10 mouse cellular contexts compared by ENCODE assay signal in the genomic region with DNA sequence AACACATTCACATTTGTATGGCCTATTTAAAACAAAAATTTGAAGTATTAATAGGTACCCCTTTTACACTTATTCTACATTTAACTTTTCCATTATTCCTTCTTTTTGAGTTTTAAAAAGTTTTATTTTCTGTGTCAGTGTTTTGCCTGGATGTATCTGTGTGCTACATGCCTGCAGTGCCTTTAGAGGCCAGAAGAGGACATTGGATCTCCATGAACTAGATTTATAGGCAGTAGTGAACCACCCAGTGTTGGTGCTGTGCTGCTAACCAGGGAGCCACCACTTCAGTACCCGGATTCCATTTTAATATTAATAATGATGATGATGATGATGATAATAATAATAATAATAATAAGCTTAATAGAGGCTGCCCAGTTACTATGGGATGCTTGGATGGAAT. TPM values are rescaled to one million over a fixed set of nuclear protein-coding genes. Genes with fewer than 3 reads are reported as not detected.
A peak's percentile ranks its signal among the peaks of the same experiment; 100 is the strongest.
DNase-seq lines count a peak whose midpoint lies in the region; ATAC-seq and TF ChIP-seq lines count a peak whose summit lies in the region.
"Had no signal": no experiment of that assay in that cellular context is flagged by ENCODE, and none has a peak within 500 bp of the region (broad histone marks: within the 10 kb centered on the region; RNA-seq: fewer than 3 reads in every experiment).

No protein-coding gene starts in this region.

- DNase-seq in heart, postnatal 0 days (ENCODE audit: low spot score) = peak; percentile 23
- no peak for DNase-seq in heart, embryonic 10.5 days (ENCODE audit: low spot score)
- peak; percentile 18 for DNase-seq in thymus, postnatal 14 days
- no peak for DNase-seq in thymus, adult 18-20 months
- no peak for DNase-seq in right cerebral cortex, postnatal 25 days
- no peak for DNase-seq in heart, postnatal 4 days
- DNase-seq in frontal cortex, postnatal 36 days (ENCODE audit: low spot score in 2 of 2) = no peak
- DNase-seq: cerebellum, postnatal 36 days had no signal

- WGBS in heart, postnatal 0 days = 25% methylated on average over 1 of the region's 1 CpGs
- 36% methylated on average over 1 of the region's 1 CpGs for WGBS in heart, embryonic 10.5 days

- no peaks in the 10 kb centered on the region for H3K4me1 ChIP-seq in heart, postnatal 0 days (ENCODE audit: control insufficient read depth, insufficient read depth)
- H3K4me1 ChIP-seq in heart, embryonic 10.5 days = no peaks in the 10 kb centered on the region
- no peaks in the 10 kb centered on the region for H3K4me1 ChIP-seq in embryonic fibroblast, embryonic 13.5 days (ENCODE audit: control insufficient read depth, insufficient read depth, low read length)

- TF ChIP-seq CTCF in heart, postnatal 0 days (IDR thresholded peaks at IDR 0.05; ENCODE audit: low read depth) = peak; percentile 49
- 0 out of 2 replicates have a peak, but pooled peaks have one; percentile 11 for TF ChIP-seq CTCF in embryonic fibroblast, embryonic 13.5 days (IDR thresholded peaks at IDR 0.05; ENCODE audit: borderline replicate concordance, insufficient read depth, low read length)

- H3K4me3 ChIP-seq in heart, postnatal 0 days (ENCODE audit: low read depth, low read length) = no peak overlapping the region
- no peak overlapping the region for H3K4me3 ChIP-seq in heart, embryonic 10.5 days
- no peak overlapping the region for H3K4me3 ChIP-seq in embryonic fibroblast, embryonic 13.5 days (ENCODE audit: insufficient read depth, low read length)

- H3K36me3 ChIP-seq in heart, postnatal 0 days (replicated peaks; ENCODE audit: control insufficient read depth, insufficient read depth, low read length) = no peaks in the 10 kb centered on the region
- no peaks in the 10 kb centered on the region for H3K36me3 ChIP-seq in heart, embryonic 10.5 days

- no peak for TF ChIP-seq EP300 in heart, postnatal 0 days (IDR thresholded peaks at IDR 0.05; ENCODE audit: low read depth)

- H3K27ac ChIP-seq in heart, postnatal 0 days (ENCODE audit: low read depth) = no peak overlapping the region
- no peak overlapping the region for H3K27ac ChIP-seq in heart, embryonic 10.5 days
- H3K27ac ChIP-seq in embryonic fibroblast, embryonic 13.5 days (ENCODE audit: insufficient read depth, low read length) = no peak overlapping the region

- no peaks in the 10 kb centered on the region for H3K27me3 ChIP-seq in heart, postnatal 0 days (ENCODE audit: control insufficient read depth, insufficient read depth, low read length)
- no peaks in the 10 kb centered on the region for H3K27me3 ChIP-seq in heart, embryonic 10.5 days (ENCODE audit: insufficient read depth, poor library complexity, severe bottlenecking)

- no peaks in the 10 kb centered on the region for H3K9me3 ChIP-seq in heart, postnatal 0 days (replicated peaks; ENCODE audit: control insufficient read depth, low read length)
- no peaks in the 10 kb centered on the region for H3K9me3 ChIP-seq in heart, embryonic 10.5 days

- ATAC-seq in heart, postnatal 0 days (ENCODE audit: insufficient read depth, low read depth) = no peak
- ATAC-seq: activated CD4-positive, CD25-positive, alpha-beta regulatory T cell, adult 4 months had no signal

- no peak for TF ChIP-seq POLR2A in embryonic fibroblast, embryonic 13.5 days (IDR thresholded peaks at IDR 0.05; ENCODE audit: low read depth, low read length)

- H3K9ac ChIP-seq in heart, postnatal 0 days (replicated peaks; ENCODE audit: low read depth, low read length) = no peak overlapping the region

- no peak overlapping the region for H3K4me2 ChIP-seq in heart, postnatal 0 days (ENCODE audit: low read depth, low read length)

RNA-seq across cellular contexts. Expression of gene Hist1h1e, which starts 8.3 kb away (rescaled TPM):
- 271 and 391 TPM in 2 replicates for total RNA-seq in heart, postnatal 0 days (2014; rRNA removed; ENCODE audit: low replicate concordance)
- polyA plus RNA-seq in heart, postnatal 0 days (2015; fragmentation: Nextera tagmentation; extraction: Ambion mirVana) = 5.6 and 6.7 TPM in 2 replicates
- polyA plus RNA-seq in heart, embryonic 10.5 days (2016; fragmentation: Nextera tagmentation; extraction: Ambion mirVana) = 9.5 and 11.1 TPM in 2 replicates
- polyA plus RNA-seq in embryonic fibroblast, embryonic 13.5 days (2011; ENCODE audit: insufficient read length, low read depth, missing spikeins) = 3.8 and 8.8 TPM in 2 replicates
- total RNA-seq in heart, postnatal 4 days (2021) = 100 to 1,000 TPM; 269 to 306 TPM

RNA-seq across cellular contexts. Expression of gene Hist1h2be, which starts 9.7 kb away (rescaled TPM):
- 253 and 309 TPM in 2 replicates for total RNA-seq in heart, postnatal 0 days (2014; rRNA removed; ENCODE audit: low replicate concordance)
- 0.82 and 1.2 TPM in 2 replicates for polyA plus RNA-seq in heart, postnatal 0 days (2015; fragmentation: Nextera tagmentation; extraction: Ambion mirVana)
- polyA plus RNA-seq in heart, embryonic 10.5 days (2016; fragmentation: Nextera tagmentation; extraction: Ambion mirVana) = 1.2 and 1.9 TPM in 2 replicates
- 2.2 and 4.1 TPM in 2 replicates for polyA plus RNA-seq in embryonic fibroblast, embryonic 13.5 days (2011; ENCODE audit: insufficient read length, low read depth, missing spikeins)
- 10 to 100 TPM; 38.8 to 42.2 TPM for total RNA-seq in heart, postnatal 4 days (2021)

RNA-seq across cellular contexts. Expression of gene Hist1h4d, which starts 49.3 kb away (rescaled TPM):
- total RNA-seq in heart, postnatal 0 days (2014; rRNA removed; ENCODE audit: low replicate concordance) = 1,649 and 2,136 TPM in 2 replicates
- polyA plus RNA-seq in heart, postnatal 0 days (2015; fragmentation: Nextera tagmentation; extraction: Ambion mirVana) = 18.8 and 21.2 TPM in 2 replicates
- polyA plus RNA-seq in heart, embryonic 10.5 days (2016; fragmentation: Nextera tagmentation; extraction: Ambion mirVana) = 41.9 and 60.3 TPM in 2 replicates
- 3.7 and 6.8 TPM in 2 replicates for polyA plus RNA-seq in embryonic fibroblast, embryonic 13.5 days (2011; ENCODE audit: insufficient read length, low read depth, missing spikeins)
- total RNA-seq in heart, postnatal 4 days (2021) = 100 to 1,000 TPM; 322 to 324 TPM

RNA-seq across cellular contexts. Expression of gene Hist1h2ac, which starts 53.1 kb away (rescaled TPM):
- total RNA-seq in heart, postnatal 0 days (2014; rRNA removed; ENCODE audit: low replicate concordance) = 62.8 and 88.1 TPM in 2 replicates
- polyA plus RNA-seq in heart, postnatal 0 days (2015; fragmentation: Nextera tagmentation; extraction: Ambion mirVana) = 0.45 and 0.49 TPM in 2 replicates
- polyA plus RNA-seq in heart, embryonic 10.5 days (2016; fragmentation: Nextera tagmentation; extraction: Ambion mirVana) = 0.63 and 0.84 TPM in 2 replicates
- 0.79 and 0.82 TPM in 2 replicates for polyA plus RNA-seq in embryonic fibroblast, embryonic 13.5 days (2011; ENCODE audit: insufficient read length, low read depth, missing spikeins)
- 10 to 100 TPM; 11.4 to 11.7 TPM for total RNA-seq in heart, postnatal 4 days (2021)

RNA-seq across cellular contexts. Expression of gene Hist1h2bc, which starts 53.3 kb away (rescaled TPM):
- 253 and 309 TPM in 2 replicates for total RNA-seq in heart, postnatal 0 days (2014; rRNA removed; ENCODE audit: low replicate concordance)
- polyA plus RNA-seq in heart, postnatal 0 days (2015; fragmentation: Nextera tagmentation; extraction: Ambion mirVana) = 94.4 and 115 TPM in 2 replicates
- polyA plus RNA-seq in heart, embryonic 10.5 days (2016; fragmentation: Nextera tagmentation; extraction: Ambion mirVana) = 24.3 and 29.4 TPM in 2 replicates
- polyA plus RNA-seq in embryonic fibroblast, embryonic 13.5 days (2011; ENCODE audit: insufficient read length, low read depth, missing spikeins) = 55.6 and 62.4 TPM in 2 replicates
- 10 to 100 TPM; 44.8 to 56.0 TPM for total RNA-seq in heart, postnatal 4 days (2021)

Comparison
In these comparisons a context has a peak if more than half of its experiments do, and no peak if none do; other contexts are left out.
1. DNase-seq: peak in heart, postnatal 0 days (single experiment) and thymus, postnatal 14 days (single experiment); none in heart, embryonic 10.5 days (single experiment), thymus, adult 18-20 months (0 of 2), right cerebral cortex, postnatal 25 days (single experiment), heart, postnatal 4 days (single experiment) and frontal cortex, postnatal 36 days (0 of 2).